Mouse (Mus musculus): ENCODE results near the gene Stx11.
A peak's percentile ranks its signal among the peaks of the same experiment; 100 is the strongest.

The Stx11 gene

GRCm38 (mm10) chr10:12915826-12916225, 48.3 kb downstream of the Stx11 start:
- DNase-seq (ENCODE audit: low read depth, low spot score): no peak

- no peak for DNase-seq (ENCODE audit: low read depth, low spot score)
These were observed 49.9 kb downstream of the Stx11 start for GRCm38 (mm10) chr10:12914203-12914602.

- peak; percentile 48 for DNase-seq (ENCODE audit: low read depth, low spot score)
These were observed 52.0 kb downstream of the Stx11 start for GRCm38 (mm10) chr10:12911981-12912530.

- DNase-seq (ENCODE audit: low read depth, low spot score): no peak
These were observed 52.6 kb downstream of the Stx11 start for GRCm38 (mm10) chr10:12911451-12911850.

- DNase-seq (ENCODE audit: low read depth, low spot score): no peak
These were observed 54.2 kb downstream of the Stx11 start for GRCm38 (mm10) chr10:12909891-12910290.

- DNase-seq (ENCODE audit: low read depth, low spot score): no peak
These were observed 54.9 kb downstream of the Stx11 start for GRCm38 (mm10) chr10:12909179-12909578.

GRCm38 (mm10) chr10:12904140-12904528, 60.0 kb downstream of the Stx11 start:
- DNase-seq (ENCODE audit: low read depth, low spot score): no peak

- DNase-seq (ENCODE audit: low read depth, low spot score): peak; percentile 10
These were observed 60.5 kb downstream of the Stx11 start for GRCm38 (mm10) chr10:12903440-12904139.

GRCm38 (mm10) chr10:12899901-12900300, 64.2 kb downstream of the Stx11 start:
- DNase-seq (ENCODE audit: low read depth, low spot score): no peak

- DNase-seq (ENCODE audit: low read depth, low spot score): no peak
These were observed 70.8 kb downstream of the Stx11 start for GRCm38 (mm10) chr10:12893339-12893738.

- peak; percentile 92 for DNase-seq (ENCODE audit: low read depth, low spot score)
These were observed 75.7 kb downstream of the Stx11 start for GRCm38 (mm10) chr10:12888373-12888772.

Data from CD4-positive helper T cell, adult 2 months (primary cell).